Mouse (Mus musculus) liver, postnatal 0 days (tissue): ENCODE data around the gene Card6. TPM values are rescaled to one million over a fixed set of nuclear protein-coding genes. Genes with fewer than 3 reads are reported as not detected.

ENCODE experiments used
- ATAC-seq: fragments of 200-750 bp; cut with Nextera tagmentation; 2 replicates; pipeline ENCODE4 v1.8.0; 2017; ENCODE audit warnings: mild to moderate bottlenecking, moderate library complexity
- DNase-seq: peaks from one replicate; pipeline ENCODE4 v3.0.0-alpha.2; 2016
- H3K27ac ChIP-seq: fragments of 300-500 bp; sonication (generic); 2 replicates; pipeline ENCODE4 v1.5.1; 2014; ENCODE audit warnings: antibody characterized with exemption, moderate library complexity, mild to moderate bottlenecking, low read depth
- H3K27me3 ChIP-seq: fragments of 300-500 bp; sonication (generic); 2 replicates; pipeline ENCODE4 v1.6.1; 2014; ENCODE audit warnings: low read length, control low read depth, mixed read lengths; ENCODE audit not compliant: insufficient read depth
- H3K36me3 ChIP-seq: fragments of 300-500 bp; sonication (generic); replicated peaks from 2 replicates; pipeline ENCODE4 v1.6.1; 2014; ENCODE audit warnings: mild to moderate bottlenecking, control low read depth, low read length, moderate library complexity, mixed read lengths; ENCODE audit not compliant: insufficient read depth
- H3K4me1 ChIP-seq: fragments of 300-500 bp; sonication (generic); 2 replicates; pipeline ENCODE4 v1.6.1; 2014; ENCODE audit warnings: antibody characterized with exemption, mild to moderate bottlenecking, control low read depth; ENCODE audit not compliant: insufficient read depth
- H3K4me2 ChIP-seq: fragments of 300-500 bp; sonication (generic); 2 replicates; pipeline ENCODE4 v1.6.1; 2014; ENCODE audit warnings: low read depth, mild to moderate bottlenecking, low read length, moderate library complexity, mixed read lengths
- H3K4me3 ChIP-seq: fragments of 300-500 bp; sonication (generic); 2 replicates; pipeline ENCODE4 v1.5.1; 2014; ENCODE audit warnings: low read depth, low read length
- H3K9ac ChIP-seq: fragments of 300-500 bp; sonication (generic); replicated peaks from 2 replicates; pipeline ENCODE4 v1.6.1; 2014; ENCODE audit warnings: mild to moderate bottlenecking, moderate library complexity
- H3K9me3 ChIP-seq: fragments of 300-500 bp; sonication (generic); 2 replicates; pipeline ENCODE4 v1.6.1; 2016; ENCODE audit warnings: mild to moderate bottlenecking, control low read depth, low read length, mixed read lengths
- CTCF ChIP-seq: sonication (generic); IDR thresholded peaks from 2 replicates; pipeline ENCODE4 v1.5.1; 2016; ENCODE audit warnings: antibody characterized with exemption, low read depth
- EP300 ChIP-seq: IDR thresholded peaks from 2 replicates; pipeline ENCODE4 v1.6.1; 2016; ENCODE audit warnings: antibody characterized with exemption, low read depth, mild to moderate bottlenecking
- WGBS: fragments of 180-500 bp; shearing (Covaris S2); extraction: QIAGEN DNeasy Blood & Tissue Kit; methylation state at CpG from one replicate; pipeline ENCODE4 v1.1.7; 2014; ENCODE audit not compliant: insufficient replicate concordance; 5-methylcytosine and 5-hydroxymethylcytosine counted together
- polyA plus RNA-seq: library from polyadenylated mRNA; unstranded; fragments of >200 nt; fragmentation: Nextera tagmentation; extraction: Ambion mirVana; gene quantifications from 2 replicates; pipeline ENCODE4 v1.2.1, GENCODE M21; 2015

Card6 gene
- polyA plus RNA-seq, 1 experiment from 2014 or later, result 2.1 TPM

GRCm38 (mm10) chr15:5068801-5069518 is 39.4 kb downstream of the Card6 start:
- peak; percentile 62 for TF ChIP-seq CTCF
- TF ChIP-seq EP300, result no peak
- Histone ChIP-seq H3K27me3 (no peaks in the 10 kb centered on the region), H3K4me2 (no peak overlapping the region), H3K36me3 (no peaks in the 10 kb centered on the region), H3K4me1 (no peaks in the 10 kb centered on the region), H3K4me3 (no peak overlapping the region), H3K9me3 (no peaks in the 10 kb centered on the region), H3K27ac (no peak overlapping the region), H3K9ac (no peak overlapping the region)
- ATAC-seq (no peak), DNase-seq (no peak)
- WGBS, result 54% methylated on average over 15 of the region's 15 CpGs

- H3K9ac ChIP-seq, result no peak within 1 kb of the TSS
- H3K4me1 ChIP-seq, result no peaks in the 10 kb centered on the region
- no peak within 1 kb of the TSS for H3K27ac ChIP-seq
- H3K27me3 ChIP-seq, result no peaks in the 10 kb centered on the region
- H3K36me3 ChIP-seq, result no peaks in the 10 kb centered on the region
- H3K4me3 ChIP-seq, result no peak within 1 kb of the TSS
- no peaks in the 10 kb centered on the region for H3K9me3 ChIP-seq
- DNase-seq, result no peak
- no peak for TF ChIP-seq EP300
- no peak for TF ChIP-seq CTCF
- no peak for ATAC-seq
- H3K4me2 ChIP-seq, result no peak within 1 kb of the TSS
These were observed 44.7 kb downstream of the Card6 start, which contains the start of gene C7 for GRCm38 (mm10) chr15:5063635-5064034. Gene C7, minus strand, starts transcription at chr15:5063740.

Other genes with a start within 250 kb of the Card6 start
- not detected in 2 replicates for gene Mroh2b, start 209.8 kb downstream of the Card6 start, polyA plus RNA-seq
- gene C7, start 44.8 kb downstream of the Card6 start, polyA plus RNA-seq, result not detected in 2 replicates
- 412 and 430 TPM in 2 replicates for gene Rpl37, start 8.1 kb upstream of the Card6 start, polyA plus RNA-seq
- gene Prkaa1, start 35.3 kb upstream of the Card6 start, polyA plus RNA-seq, result 6.8 and 7.2 TPM in 2 replicates
- 16.3 and 16.5 TPM in 2 replicates for gene Ttc33, start 77.0 kb upstream of the Card6 start, polyA plus RNA-seq
- 0.99 and 1.5 TPM in 2 replicates for gene Ptger4, start 135.6 kb upstream of the Card6 start, polyA plus RNA-seq